Mouse (Mus musculus) kidney, embryonic 14.5 days (tissue): ENCODE results near the gene Avp. TPM values are rescaled to one million over a fixed set of nuclear protein-coding genes. Genes with fewer than 3 reads are reported as not detected.

Experiments used
- ATAC-seq: fragments of 200-750 bp; cut with Nextera tagmentation; 2 replicates; pipeline ENCODE4 v1.8.0; 2017; ENCODE audit warnings: moderate number of reproducible peaks, mild to moderate bottlenecking, moderate TSS enrichment, moderate library complexity; ENCODE audit not compliant: low FRiP score, low TSS enrichment
- H3K27ac ChIP-seq: fragments of 300-500 bp; sonication (generic); 2 replicates; pipeline ENCODE4 v1.5.1; 2014; ENCODE audit warnings: low read depth, mild to moderate bottlenecking, low read length, moderate library complexity, mixed read lengths
- H3K27me3 ChIP-seq: fragments of 300-500 bp; sonication (generic); 2 replicates; pipeline ENCODE4 v1.6.1; 2014; ENCODE audit warnings: mild to moderate bottlenecking, low read length; ENCODE audit not compliant: control insufficient read depth, insufficient read depth
- H3K36me3 ChIP-seq: fragments of 300-500 bp; sonication (generic); 2 replicates; pipeline ENCODE4 v1.6.1; 2014; ENCODE audit warnings: low read length, mixed read lengths; ENCODE audit not compliant: control insufficient read depth, insufficient read depth
- H3K4me1 ChIP-seq: fragments of 300-500 bp; sonication (generic); 2 replicates; pipeline ENCODE4 v1.6.1; 2014; ENCODE audit warnings: low read length, mixed read lengths; ENCODE audit not compliant: control insufficient read depth, insufficient read depth
- H3K4me2 ChIP-seq: fragments of 300-500 bp; sonication (generic); replicated peaks from 2 replicates; pipeline ENCODE4 v1.6.1; 2014; ENCODE audit warnings: low read depth, mild to moderate bottlenecking, low read length
- H3K4me3 ChIP-seq: fragments of 300-500 bp; sonication (generic); 2 replicates; pipeline ENCODE4 v1.5.1; 2014; ENCODE audit warnings: mild to moderate bottlenecking, low read length
- H3K9ac ChIP-seq: fragments of 300-500 bp; sonication (generic); 2 replicates; pipeline ENCODE4 v1.6.1; 2014; ENCODE audit warnings: low read depth, mild to moderate bottlenecking, low read length, moderate library complexity
- H3K9me3 ChIP-seq: fragments of 300-500 bp; sonication (generic); 2 replicates; pipeline ENCODE4 v1.6.1; 2016; ENCODE audit warnings: low read length; ENCODE audit not compliant: control insufficient read depth
- WGBS: fragments of 180-500 bp; shearing (Covaris S2); extraction: QIAGEN DNeasy Blood & Tissue Kit; methylation state at CpG from one replicate; pipeline ENCODE4 v1.1.7; 2014; 5-methylcytosine and 5-hydroxymethylcytosine counted together
- polyA plus RNA-seq: library from polyadenylated mRNA; unstranded; fragments of >200 nt; fragmentation: Nextera tagmentation; extraction: Ambion mirVana; gene quantifications from 2 replicates; pipeline ENCODE4 v1.2.1, GENCODE M21; 2014

Gene Avp
- polyA plus RNA-seq, 1 experiment from 2014 or later: not detected

- H3K27me3 ChIP-seq: no peaks in the 10 kb centered on the region
- H3K4me2 ChIP-seq: peak overlapping the region; percentile 69
- H3K9ac ChIP-seq: peak overlapping the region; percentile 88
- under 1% methylated on average over 23 of the region's 23 CpGs for WGBS
- peaks cover 20% of the 10 kb centered on the region for H3K36me3 ChIP-seq
- ATAC-seq: peak; percentile 37
- H3K4me1 ChIP-seq: peaks cover 11% of the 10 kb centered on the region
- no peaks in the 10 kb centered on the region for H3K9me3 ChIP-seq
- H3K4me3 ChIP-seq: peak overlapping the region; percentile 97
- H3K27ac ChIP-seq: no peak overlapping the region
These were observed 18.3 kb downstream of the Avp start for GRCm38 (mm10) chr2:130564063-130564462.

GRCm38 (mm10) chr2:130563212-130564055, 18.9 kb downstream of the Avp start, which contains the start of gene Mrps26:
TSS of gene Mrps26 (plus strand) at chr2:130563742.
- peak within 1 kb of the TSS; percentile 55; the same call in 1 of the 2 replicates for H3K27ac ChIP-seq
- 2% methylated on average over 60 of the region's 61 CpGs for WGBS

GRCm38 (mm10) chr2:130558015-130558414, 24.3 kb downstream of the Avp start:
- WGBS: 72% methylated on average over 2 of the region's 2 CpGs
- 0 out of 2 replicates have a peak, but pooled peaks cover 5% of the 10 kb centered on the region for H3K4me1 ChIP-seq
- no peak overlapping the region for H3K27ac ChIP-seq
- H3K4me2 ChIP-seq: no peak overlapping the region
- H3K4me3 ChIP-seq: no peak overlapping the region
- peaks cover 31% of the 10 kb centered on the region for H3K36me3 ChIP-seq
- H3K9me3 ChIP-seq: no peaks in the 10 kb centered on the region
- no peak overlapping the region for H3K9ac ChIP-seq
- no peaks in the 10 kb centered on the region for H3K27me3 ChIP-seq
- ATAC-seq: no peak

More at GRCm38 (mm10) chr2:130563212-130564055, 18.9 kb downstream of the Avp start, which contains the start of gene Mrps26:
- Histone ChIP-seq H3K27me3 (no peaks in the 10 kb centered on the region), H3K36me3 (peaks cover 20% of the 10 kb centered on the region), H3K9ac (peak within 1 kb of the TSS; percentile 88), H3K4me3 (peak within 1 kb of the TSS; percentile 97), H3K9me3 (no peaks in the 10 kb centered on the region), H3K4me1 (peaks cover 11% of the 10 kb centered on the region), H3K4me2 (peak within 1 kb of the TSS; percentile 69)
- ATAC-seq: peak; percentile 99

GRCm38 (mm10) chr2:130557462-130557861, 24.9 kb downstream of the Avp start:
- 95% methylated on average over 2 of the region's 2 CpGs for WGBS
- H3K9me3 ChIP-seq: no peaks in the 10 kb centered on the region
- peaks cover 34% of the 10 kb centered on the region for H3K36me3 ChIP-seq
- no peak overlapping the region for H3K4me3 ChIP-seq
- H3K4me1 ChIP-seq: no peaks in the 10 kb centered on the region
- no peak for ATAC-seq
- no peak overlapping the region for H3K4me2 ChIP-seq
- no peak overlapping the region for H3K27ac ChIP-seq
- no peaks in the 10 kb centered on the region for H3K27me3 ChIP-seq
- H3K9ac ChIP-seq: no peak overlapping the region

- no peaks in the 10 kb centered on the region for H3K9me3 ChIP-seq
- H3K9ac ChIP-seq: no peak overlapping the region
- H3K4me1 ChIP-seq: no peaks in the 10 kb centered on the region
- no peaks in the 10 kb centered on the region for H3K27me3 ChIP-seq
- H3K4me2 ChIP-seq: no peak overlapping the region
- H3K36me3 ChIP-seq: peaks cover 46% of the 10 kb centered on the region
- WGBS: 86% methylated on average over 1 of the region's 1 CpGs
- no peak overlapping the region for H3K27ac ChIP-seq
- H3K4me3 ChIP-seq: no peak overlapping the region
- ATAC-seq: no peak
These were observed 26.1 kb downstream of the Avp start for GRCm38 (mm10) chr2:130556292-130556691.

- Histone ChIP-seq H3K27me3 (no peaks in the 10 kb centered on the region), H3K9ac (no peak overlapping the region), H3K4me2 (no peak overlapping the region), H3K36me3 (peaks cover 54% of the 10 kb centered on the region), H3K4me1 (no peaks in the 10 kb centered on the region), H3K9me3 (no peaks in the 10 kb centered on the region), H3K27ac (no peak overlapping the region), H3K4me3 (no peak overlapping the region)
- ATAC-seq: no peak
- 85% methylated on average over 7 of the region's 7 CpGs for WGBS
These were observed 27.5 kb downstream of the Avp start for GRCm38 (mm10) chr2:130554841-130555240.

- H3K36me3 ChIP-seq: peaks cover 82% of the 10 kb centered on the region
- ATAC-seq: no peak
- WGBS: 89% methylated on average over 8 of the region's 8 CpGs
These were observed 35.4 kb downstream of the Avp start for GRCm38 (mm10) chr2:130546957-130547356.

GRCm38 (mm10) chr2:130540266-130540665, 42.1 kb downstream of the Avp start:
- no peaks in the 10 kb centered on the region for H3K27me3 ChIP-seq
- 75% methylated on average over 9 of the region's 9 CpGs for WGBS

More at GRCm38 (mm10) chr2:130546957-130547356, 35.4 kb downstream of the Avp start:
- no peak overlapping the region for H3K4me2 ChIP-seq
- H3K27ac ChIP-seq: no peak overlapping the region
- H3K9ac ChIP-seq: no peak overlapping the region
- H3K9me3 ChIP-seq: no peaks in the 10 kb centered on the region
- H3K4me3 ChIP-seq: no peak overlapping the region
- no peaks in the 10 kb centered on the region for H3K27me3 ChIP-seq
- no peaks in the 10 kb centered on the region for H3K4me1 ChIP-seq

GRCm38 (mm10) chr2:130538876-130539546, 43.3 kb downstream of the Avp start:
- no peak for ATAC-seq
- Histone ChIP-seq H3K36me3 (peaks cover 74% of the 10 kb centered on the region), H3K4me1 (no peaks in the 10 kb centered on the region), H3K27me3 (no peaks in the 10 kb centered on the region), H3K9me3 (no peaks in the 10 kb centered on the region), H3K4me2 (no peak overlapping the region), H3K27ac (no peak overlapping the region), H3K9ac (no peak overlapping the region), H3K4me3 (no peak overlapping the region)
- 88% methylated on average over 8 of the region's 8 CpGs for WGBS

More at GRCm38 (mm10) chr2:130540266-130540665, 42.1 kb downstream of the Avp start:
- Histone ChIP-seq H3K4me2 (no peak overlapping the region), H3K27ac (no peak overlapping the region), H3K9ac (no peak overlapping the region), H3K4me3 (no peak overlapping the region), H3K4me1 (no peaks in the 10 kb centered on the region), H3K36me3 (peaks cover 73% of the 10 kb centered on the region), H3K9me3 (no peaks in the 10 kb centered on the region)
- ATAC-seq: no peak
